Mouse (Mus musculus) kidney, postnatal 0 days (tissue): ENCODE data around the gene Cdc42se2. TPM values are rescaled to one million over a fixed set of nuclear protein-coding genes. Genes with fewer than 3 reads are reported as not detected.

ENCODE experiments used
- ATAC-seq: fragments of 200-750 bp; cut with Nextera tagmentation; replicated peaks from 2 replicates; pipeline ENCODE4 v1.8.0; 2017; ENCODE audit warnings: low read depth, moderate number of reproducible peaks, moderate TSS enrichment, moderate library complexity; ENCODE audit not compliant: low FRiP score
- DNase-seq: peaks from one replicate; pipeline ENCODE4 v3.0.0-alpha.2; 2016; ENCODE audit warnings: low spot score
- H3K27ac ChIP-seq: fragments of 300-500 bp; sonication (generic); 2 replicates; pipeline ENCODE4 v1.5.1; 2014; ENCODE audit warnings: mild to moderate bottlenecking
- H3K27me3 ChIP-seq: fragments of 300-500 bp; sonication (generic); 2 replicates; pipeline ENCODE4 v1.6.1; 2014; ENCODE audit warnings: low read length, mixed read lengths; ENCODE audit not compliant: insufficient read depth
- H3K36me3 ChIP-seq: fragments of 300-500 bp; sonication (generic); 2 replicates; pipeline ENCODE4 v1.6.1; 2014; ENCODE audit warnings: low read length, mixed read lengths; ENCODE audit not compliant: insufficient read depth
- H3K4me1 ChIP-seq: fragments of 300-500 bp; sonication (generic); replicated peaks from 2 replicates; pipeline ENCODE4 v1.6.1; 2014; ENCODE audit warnings: antibody characterized with exemption, low read length, mixed read lengths; ENCODE audit not compliant: insufficient read depth
- H3K4me2 ChIP-seq: fragments of 300-500 bp; sonication (generic); 2 replicates; pipeline ENCODE4 v1.6.1; 2014; ENCODE audit warnings: mild to moderate bottlenecking, low read length, moderate library complexity, mixed read lengths
- H3K4me3 ChIP-seq: fragments of 300-500 bp; sonication (generic); replicated peaks from 2 replicates; pipeline ENCODE4 v1.5.1; 2014; ENCODE audit warnings: low read depth, low read length
- H3K9ac ChIP-seq: fragments of 300-500 bp; sonication (generic); 2 replicates; pipeline ENCODE4 v1.6.1; 2014; ENCODE audit warnings: low read depth, low read length
- H3K9me3 ChIP-seq: fragments of 300-500 bp; sonication (generic); replicated peaks from 2 replicates; pipeline ENCODE4 v1.6.1; 2016; ENCODE audit warnings: low read length, inconsistent platforms, mixed read lengths
- CTCF ChIP-seq: IDR thresholded peaks from 2 replicates; pipeline ENCODE4 v1.5.1; 2016; ENCODE audit warnings: antibody characterized with exemption, low read depth, mild to moderate bottlenecking, moderate library complexity
- WGBS: fragments of 180-500 bp; shearing (Covaris S2); extraction: QIAGEN DNeasy Blood & Tissue Kit; methylation state at CpG from one replicate; pipeline ENCODE4 v1.1.7; 2014; 5-methylcytosine and 5-hydroxymethylcytosine counted together
- polyA plus RNA-seq: library from polyadenylated mRNA; unstranded; fragments of >200 nt; fragmentation: Nextera tagmentation; extraction: Ambion mirVana; gene quantifications from 2 replicates; pipeline ENCODE4 v1.2.1, GENCODE M21; 2015

Cdc42se2 gene
- polyA plus RNA-seq, 1 experiment from 2014 or later: 64.3 TPM

- peaks cover 8% of the 10 kb centered on the region for H3K36me3 ChIP-seq
- no peaks in the 10 kb centered on the region for H3K9me3 ChIP-seq
- no peak for TF ChIP-seq CTCF
- no peak for ATAC-seq
- no peak overlapping the region for H3K4me3 ChIP-seq
- no peak overlapping the region for H3K27ac ChIP-seq
- 89% methylated on average over 3 of the region's 3 CpGs for WGBS
- DNase-seq: no peak
- no peak overlapping the region for H3K9ac ChIP-seq
- H3K4me1 ChIP-seq: no peaks in the 10 kb centered on the region
- no peak overlapping the region for H3K4me2 ChIP-seq
- no peaks in the 10 kb centered on the region for H3K27me3 ChIP-seq
These were observed 60.9 kb downstream of the Cdc42se2 start for GRCm38 (mm10) chr11:54726571-54727062.

DNA sequence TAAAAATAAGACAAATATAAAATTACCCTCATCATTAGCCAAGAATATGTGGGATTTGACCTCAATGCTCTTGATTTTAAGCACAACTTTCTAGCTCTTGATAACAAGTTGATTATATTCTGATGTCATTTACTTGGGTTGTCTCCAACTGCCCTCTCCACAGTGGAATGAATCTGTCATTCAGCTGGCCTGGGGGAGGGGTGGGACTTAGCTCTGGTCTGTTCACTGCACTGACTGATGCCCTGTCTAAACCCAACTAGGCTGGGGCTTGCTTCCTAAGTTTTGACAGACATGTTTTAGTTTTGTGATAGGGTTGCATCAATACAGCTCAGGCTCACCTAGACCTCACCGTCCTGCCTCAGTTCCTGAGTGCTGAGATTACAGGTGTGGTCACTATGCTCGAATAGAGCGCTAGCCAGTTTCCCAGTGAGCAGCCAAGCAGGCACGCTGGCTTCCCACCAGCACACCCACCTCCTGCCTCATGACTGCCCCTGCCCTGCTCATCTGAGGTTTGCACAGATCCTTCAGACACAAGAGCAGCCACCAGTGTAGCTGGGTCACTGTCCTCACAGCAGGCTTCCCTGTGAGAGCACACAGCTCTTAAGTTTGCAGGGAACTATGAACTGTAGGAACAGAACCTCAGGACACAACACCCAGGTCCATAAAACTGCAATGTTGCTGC lies 63.0 kb downstream of the Cdc42se2 start:
- Histone ChIP-seq H3K9ac (no peak overlapping the region), H3K27me3 (no peaks in the 10 kb centered on the region), H3K36me3 (peaks cover 11% of the 10 kb centered on the region), H3K4me2 (no peak overlapping the region), H3K4me3 (no peak overlapping the region), H3K4me1 (no peaks in the 10 kb centered on the region), H3K9me3 (no peaks in the 10 kb centered on the region), H3K27ac (no peak overlapping the region)
- DNase-seq (peak; percentile 19), ATAC-seq (no peak)
- WGBS: 56% methylated on average over 4 of the region's 4 CpGs
- no peak for TF ChIP-seq CTCF

DNA sequence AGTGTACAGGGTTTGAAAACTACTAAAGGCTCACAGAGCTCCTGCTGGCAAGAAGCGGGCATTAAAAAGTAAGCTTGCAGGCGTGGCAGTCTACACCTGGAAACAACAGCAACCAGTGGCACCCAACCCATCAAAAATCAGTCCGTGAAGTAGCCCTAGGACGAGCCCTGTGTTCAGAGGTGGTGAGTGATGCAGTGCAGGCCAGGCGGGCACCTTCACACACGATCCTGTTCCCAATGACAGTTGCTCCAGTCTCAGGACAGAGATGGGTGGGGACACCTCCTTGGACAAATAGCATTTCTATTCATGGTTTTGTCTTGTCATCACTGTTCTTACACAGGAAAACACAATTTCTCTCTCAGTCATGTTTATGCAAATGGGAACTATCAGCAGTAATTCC lies 65.4 kb downstream of the Cdc42se2 start:
- Histone ChIP-seq H3K36me3 (peaks cover 12% of the 10 kb centered on the region), H3K4me3 (no peak overlapping the region), H3K4me2 (no peak overlapping the region), H3K27me3 (no peaks in the 10 kb centered on the region), H3K4me1 (no peaks in the 10 kb centered on the region), H3K9me3 (no peaks in the 10 kb centered on the region), H3K9ac (no peak overlapping the region), H3K27ac (no peak overlapping the region)
- ATAC-seq (no peak), DNase-seq (no peak)
- WGBS: 88% methylated on average over 6 of the region's 6 CpGs
- TF ChIP-seq CTCF: no peak

GRCm38 (mm10) chr11:54718601-54719000 lies 68.9 kb downstream of the Cdc42se2 start:
- WGBS: 96% methylated on average over 3 of the region's 3 CpGs
- Histone ChIP-seq H3K36me3 (peaks cover 27% of the 10 kb centered on the region), H3K4me3 (no peak overlapping the region), H3K4me2 (no peak overlapping the region), H3K27me3 (no peaks in the 10 kb centered on the region), H3K9me3 (no peaks in the 10 kb centered on the region), H3K4me1 (no peaks in the 10 kb centered on the region), H3K27ac (no peak overlapping the region), H3K9ac (no peak overlapping the region)
- no peak for ATAC-seq
- no peak for DNase-seq
- TF ChIP-seq CTCF: no peak

- TF ChIP-seq CTCF: no peak
These were observed 69.6 kb downstream of the Cdc42se2 start for GRCm38 (mm10) chr11:54717893-54718292.

GRCm38 (mm10) chr11:54712849-54713248 lies 74.6 kb downstream of the Cdc42se2 start:
- DNase-seq: no peak
- TF ChIP-seq CTCF: no peak
- Histone ChIP-seq H3K9ac (no peak overlapping the region), H3K4me3 (no peak overlapping the region), H3K4me2 (no peak overlapping the region), H3K27me3 (no peaks in the 10 kb centered on the region), H3K36me3 (peaks cover 16% of the 10 kb centered on the region), H3K27ac (no peak overlapping the region), H3K4me1 (no peaks in the 10 kb centered on the region), H3K9me3 (no peaks in the 10 kb centered on the region)
- 79% methylated on average over 2 of the region's 2 CpGs for WGBS
- no peak for ATAC-seq

More at GRCm38 (mm10) chr11:54717893-54718292, 69.6 kb downstream of the Cdc42se2 start:
- H3K27ac ChIP-seq: no peak overlapping the region
- no peaks in the 10 kb centered on the region for H3K27me3 ChIP-seq
- H3K4me3 ChIP-seq: no peak overlapping the region
- WGBS: 94% methylated on average over 3 of the region's 3 CpGs
- no peaks in the 10 kb centered on the region for H3K9me3 ChIP-seq
- DNase-seq (no peak), ATAC-seq (no peak)
- peaks cover 27% of the 10 kb centered on the region for H3K36me3 ChIP-seq
- H3K9ac ChIP-seq: no peak overlapping the region
- no peak overlapping the region for H3K4me2 ChIP-seq
- no peaks in the 10 kb centered on the region for H3K4me1 ChIP-seq
